Mouse (Mus musculus): ENCODE results near the gene Inpp5k. TPM values are rescaled to one million over a fixed set of nuclear protein-coding genes. Genes with fewer than 3 reads are reported as not detected.

Gene Inpp5k
- polyA plus RNA-seq, 2 experiments, result 24.6 to 32.0 TPM

- H3K4me2 ChIP-seq (replicated peaks; ENCODE audit: low read depth, low read length, severe bottlenecking), result peak overlapping the region; percentile 94
- no peak for TF ChIP-seq POLR2A (IDR thresholded peaks at IDR 0.05; ENCODE audit: borderline replicate concordance, extremely low read depth, insufficient read depth, insufficient read length)
- H3K36me3 ChIP-seq (ENCODE audit: control insufficient read depth, insufficient read depth, low read length), result peaks cover 13% of the 10 kb centered on the region
- no peak overlapping the region for H3K27ac ChIP-seq (replicated peaks; ENCODE audit: low read depth, low read length)
- 2% methylated on average over 17 of the region's 45 CpGs for WGBS
- H3K9ac ChIP-seq (ENCODE audit: low read depth, low read length, severe bottlenecking), result peak overlapping the region; percentile 46
- H3K4me3 ChIP-seq (replicated peaks; ENCODE audit: low read length), result peak overlapping the region; percentile 48
- peaks cover 30% of the 10 kb centered on the region for H3K4me1 ChIP-seq (ENCODE audit: control insufficient read depth, insufficient read depth, low read length)
- peak; percentile 82 for DNase-seq (ENCODE audit: low spot score)
- 0 out of 2 replicates have a peak, but pooled peaks cover 6% of the 10 kb centered on the region for H3K27me3 ChIP-seq (ENCODE audit: control insufficient read depth, insufficient read depth, low read length)
- ATAC-seq (ENCODE audit: low FRiP score, low read depth), result peak; percentile 82
- H3K9me3 ChIP-seq (ENCODE audit: control insufficient read depth, low read length), result no peaks in the 10 kb centered on the region
Observed at GRCm38 (mm10) chr11:75653781-75654470, 23.1 kb downstream of the Inpp5k start.

GRCm38 (mm10) chr11:75654471-75655390, 23.9 kb downstream of the Inpp5k start:
- Histone ChIP-seq H3K9ac (ENCODE audit: low read depth, low read length, severe bottlenecking) (peak overlapping the region; percentile 46; the same call in 1 of the 2 replicates), H3K9me3 (ENCODE audit: control insufficient read depth, low read length) (no peaks in the 10 kb centered on the region), H3K4me1 (ENCODE audit: control insufficient read depth, insufficient read depth, low read length) (peaks cover 30% of the 10 kb centered on the region), H3K4me3 (replicated peaks; ENCODE audit: low read length) (peak overlapping the region; percentile 72), H3K27ac (replicated peaks; ENCODE audit: low read depth, low read length) (peak overlapping the region; percentile 67; the same call in 1 of the 2 replicates), H3K4me2 (replicated peaks; ENCODE audit: low read depth, low read length, severe bottlenecking) (peak overlapping the region; percentile 94), H3K36me3 (ENCODE audit: control insufficient read depth, insufficient read depth, low read length) (peaks cover 20% of the 10 kb centered on the region), H3K27me3 (ENCODE audit: control insufficient read depth, insufficient read depth, low read length) (0 out of 2 replicates have a peak, but pooled peaks cover 6% of the 10 kb centered on the region)
- WGBS, result 45% methylated on average over 25 of the region's 25 CpGs
- DNase-seq (ENCODE audit: low spot score), result no peak
- no peak for ATAC-seq (ENCODE audit: low FRiP score, low read depth)
- TF ChIP-seq POLR2A (IDR thresholded peaks at IDR 0.05; ENCODE audit: borderline replicate concordance, extremely low read depth, insufficient read depth, insufficient read length), result no peak

- H3K27me3 ChIP-seq (ENCODE audit: control insufficient read depth, insufficient read depth, low read length), result 0 out of 2 replicates have a peak, but pooled peaks cover 6% of the 10 kb centered on the region
- H3K4me3 ChIP-seq (replicated peaks; ENCODE audit: low read length), result peak overlapping the region; percentile 72
- no peaks in the 10 kb centered on the region for H3K9me3 ChIP-seq (ENCODE audit: control insufficient read depth, low read length)
- 2% methylated on average over 48 of the region's 78 CpGs for whole genome bisulfite sequencing
- H3K36me3 ChIP-seq (ENCODE audit: control insufficient read depth, insufficient read depth, low read length), result peaks cover 31% of the 10 kb centered on the region
- no peak for TF ChIP-seq POLR2A (IDR thresholded peaks at IDR 0.05; ENCODE audit: borderline replicate concordance, extremely low read depth, insufficient read depth, insufficient read length)
- DNase-seq (ENCODE audit: low spot score) (peak; percentile 67), ATAC-seq (ENCODE audit: low FRiP score, low read depth) (peak; percentile 48)
- H3K9ac ChIP-seq (ENCODE audit: low read depth, low read length, severe bottlenecking), result peak overlapping the region; percentile 87
- peak overlapping the region; percentile 83 for H3K4me2 ChIP-seq (replicated peaks; ENCODE audit: low read depth, low read length, severe bottlenecking)
- peaks cover 27% of the 10 kb centered on the region for H3K4me1 ChIP-seq (ENCODE audit: control insufficient read depth, insufficient read depth, low read length)
- H3K27ac ChIP-seq (replicated peaks; ENCODE audit: low read depth, low read length), result peak overlapping the region; percentile 67
Observed at GRCm38 (mm10) chr11:75655621-75656545, 25.1 kb downstream of the Inpp5k start.

- Histone ChIP-seq H3K4me3 (replicated peaks; ENCODE audit: low read length) (peak overlapping the region; percentile 72), H3K4me2 (replicated peaks; ENCODE audit: low read depth, low read length, severe bottlenecking) (peak overlapping the region; percentile 83), H3K36me3 (ENCODE audit: control insufficient read depth, insufficient read depth, low read length) (peaks cover 41% of the 10 kb centered on the region), H3K27ac (replicated peaks; ENCODE audit: low read depth, low read length) (no peak overlapping the region), H3K9me3 (ENCODE audit: control insufficient read depth, low read length) (no peaks in the 10 kb centered on the region), H3K9ac (ENCODE audit: low read depth, low read length, severe bottlenecking) (peak overlapping the region; percentile 87), H3K4me1 (ENCODE audit: control insufficient read depth, insufficient read depth, low read length) (peaks cover 24% of the 10 kb centered on the region), H3K27me3 (ENCODE audit: control insufficient read depth, insufficient read depth, low read length) (0 out of 2 replicates have a peak, but pooled peaks cover 6% of the 10 kb centered on the region)
- 63% methylated on average over 18 of the region's 20 CpGs for WGBS
- no peak for TF ChIP-seq POLR2A (IDR thresholded peaks at IDR 0.05; ENCODE audit: borderline replicate concordance, extremely low read depth, insufficient read depth, insufficient read length)
- ATAC-seq (ENCODE audit: low FRiP score, low read depth) (no peak), DNase-seq (ENCODE audit: low spot score) (no peak)
Observed at GRCm38 (mm10) chr11:75656621-75657590, 26.1 kb downstream of the Inpp5k start.

Measured in limb, embryonic 14.5 days (tissue).